Mouse (Mus musculus) hindbrain, embryonic 15.5 days (tissue): ENCODE measurements at regions not wholly inside any gene's neighbourhood (a gene's known extent, or its start where the extent isn't known, plus 50 kb on each side); places are given as distances from the start of the nearest gene placed in this dataset.

Experiments used
- ATAC-seq: fragments of 200-750 bp; cut with Nextera tagmentation; 2 replicates; pipeline ENCODE4 v1.8.0; 2017; ENCODE audit warnings: low read depth, moderate number of reproducible peaks, moderate TSS enrichment; ENCODE audit not compliant: low FRiP score
- H3K27ac ChIP-seq: fragments of 300-500 bp; sonication (generic); replicated peaks from 2 replicates; pipeline ENCODE4 v1.5.1; 2015; ENCODE audit warnings: mild to moderate bottlenecking, inconsistent platforms
- H3K27me3 ChIP-seq: fragments of 300-500 bp; sonication (generic); 2 replicates; pipeline ENCODE4 v1.6.1; 2015; ENCODE audit warnings: control low read depth, inconsistent platforms
- H3K36me3 ChIP-seq: fragments of 300-500 bp; sonication (generic); 2 replicates; pipeline ENCODE4 v1.6.1; 2015; ENCODE audit warnings: control low read depth, inconsistent platforms
- H3K4me1 ChIP-seq: fragments of 300-500 bp; sonication (generic); replicated peaks from 2 replicates; pipeline ENCODE4 v1.6.1; 2015; ENCODE audit warnings: control low read depth, inconsistent platforms
- H3K4me2 ChIP-seq: fragments of 300-500 bp; sonication (generic); 2 replicates; pipeline ENCODE4 v1.6.1; 2015; ENCODE audit warnings: moderate library complexity, mild to moderate bottlenecking, inconsistent platforms
- H3K4me3 ChIP-seq: fragments of 300-500 bp; sonication (generic); 2 replicates; pipeline ENCODE4 v1.5.1; 2015; ENCODE audit warnings: mild to moderate bottlenecking, inconsistent platforms
- H3K9ac ChIP-seq: fragments of 300-500 bp; sonication (generic); 2 replicates; pipeline ENCODE4 v1.6.1; 2015; ENCODE audit warnings: inconsistent platforms
- H3K9me3 ChIP-seq: fragments of 300-500 bp; sonication (generic); 2 replicates; pipeline ENCODE4 v1.6.1; 2016; ENCODE audit warnings: control low read depth, inconsistent platforms
- WGBS: fragments of 180-500 bp; shearing (Covaris S2); methylation state at CpG from one replicate; pipeline ENCODE4 v1.1.7; 2015; 5-methylcytosine and 5-hydroxymethylcytosine counted together

- Histone ChIP-seq H3K9ac (no peak overlapping the region), H3K4me2 (no peak overlapping the region), H3K9me3 (no peaks in the 10 kb centered on the region), H3K4me1 (no peaks in the 10 kb centered on the region), H3K36me3 (no peaks in the 10 kb centered on the region), H3K27ac (no peak overlapping the region), H3K27me3 (no peaks in the 10 kb centered on the region), H3K4me3 (no peak overlapping the region)
- 89% methylated on average over 3 of the region's 3 CpGs for WGBS
- no peak for ATAC-seq
Observed at GRCm38 (mm10) chr19:49880241-49880640, 798.2 kb downstream of the Sorcs1 start.

DNA sequence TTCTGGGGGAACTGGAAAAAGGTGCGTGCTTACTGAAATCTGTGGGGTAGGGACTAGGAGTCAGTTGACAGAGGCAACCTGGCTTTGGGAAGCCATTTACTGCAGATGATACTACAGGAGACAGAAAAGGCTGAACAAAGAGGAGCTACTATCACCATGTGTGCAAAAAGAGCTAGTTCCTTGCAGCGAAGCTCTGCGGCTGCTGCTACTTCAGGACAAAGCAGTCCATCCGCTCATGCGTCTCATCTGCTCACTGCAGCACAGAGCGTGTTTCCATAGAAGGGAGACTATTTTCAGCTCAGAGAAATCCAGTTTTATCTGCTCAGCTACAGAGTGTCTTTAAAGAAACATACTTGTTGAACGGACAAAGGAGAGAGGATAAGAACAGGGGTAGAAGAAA, 817.7 kb downstream of the Sorcs1 start:
- 59% methylated on average over 7 of the region's 7 CpGs for WGBS
- no peaks in the 10 kb centered on the region for H3K36me3 ChIP-seq
- ATAC-seq = no peak

GRCm38 (mm10) chr19:49855481-49856035, 822.9 kb downstream of the Sorcs1 start:
- Histone ChIP-seq H3K27ac (0 out of 2 replicates have a peak overlapping the region, but pooled peaks have one; percentile 26), H3K9me3 (no peaks in the 10 kb centered on the region), H3K9ac (no peak overlapping the region), H3K4me3 (no peak overlapping the region), H3K36me3 (no peaks in the 10 kb centered on the region), H3K4me1 (no peaks in the 10 kb centered on the region), H3K4me2 (no peak overlapping the region), H3K27me3 (no peaks in the 10 kb centered on the region)
- peak; percentile 73; the same call in 1 of the 2 replicates for ATAC-seq
- 51% methylated on average over 9 of the region's 9 CpGs for WGBS

More for the DNA sequence above, 817.7 kb downstream of the Sorcs1 start:
- Histone ChIP-seq H3K9ac (no peak overlapping the region), H3K4me3 (no peak overlapping the region), H3K27ac (no peak overlapping the region), H3K27me3 (no peaks in the 10 kb centered on the region), H3K9me3 (no peaks in the 10 kb centered on the region), H3K4me2 (no peak overlapping the region), H3K4me1 (no peaks in the 10 kb centered on the region)

DNA sequence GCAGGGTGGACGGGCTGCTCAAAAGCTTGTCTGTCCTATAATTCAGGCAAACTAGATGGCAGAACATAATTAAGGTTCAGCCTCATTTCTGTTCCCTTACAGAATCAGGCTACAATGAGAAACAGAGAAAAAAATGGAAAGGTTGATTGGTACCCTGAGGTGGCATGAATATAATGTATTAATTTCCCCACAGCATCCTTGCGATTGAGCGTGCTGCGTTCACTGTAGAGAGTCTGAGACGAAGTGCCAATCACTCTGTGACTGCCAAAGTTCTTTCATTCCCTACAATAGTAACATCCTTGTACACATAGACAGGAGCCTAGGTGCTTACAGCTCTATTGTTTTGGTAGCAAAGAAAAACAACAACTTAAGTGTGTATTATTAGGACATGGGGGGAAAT, 836.5 kb downstream of the Sorcs1 start:
- 43% methylated on average over 5 of the region's 5 CpGs for WGBS
- Histone ChIP-seq H3K4me2 (no peak overlapping the region), H3K27me3 (no peaks in the 10 kb centered on the region), H3K9ac (no peak overlapping the region), H3K9me3 (no peaks in the 10 kb centered on the region), H3K4me3 (no peak overlapping the region), H3K27ac (no peak overlapping the region), H3K36me3 (no peaks in the 10 kb centered on the region), H3K4me1 (no peaks in the 10 kb centered on the region; the same call in 1 of the 2 replicates)
- no peak for ATAC-seq

- Histone ChIP-seq H3K4me3 (no peak overlapping the region), H3K27ac (no peak overlapping the region), H3K36me3 (no peaks in the 10 kb centered on the region), H3K9me3 (no peaks in the 10 kb centered on the region), H3K9ac (no peak overlapping the region), H3K4me2 (no peak overlapping the region), H3K27me3 (no peaks in the 10 kb centered on the region), H3K4me1 (no peaks in the 10 kb centered on the region; the same call in 1 of the 2 replicates)
- 58% methylated on average over 2 of the region's 2 CpGs for WGBS
- ATAC-seq = no peak
Observed at GRCm38 (mm10) chr19:49839153-49839911, 839.1 kb downstream of the Sorcs1 start.

DNA sequence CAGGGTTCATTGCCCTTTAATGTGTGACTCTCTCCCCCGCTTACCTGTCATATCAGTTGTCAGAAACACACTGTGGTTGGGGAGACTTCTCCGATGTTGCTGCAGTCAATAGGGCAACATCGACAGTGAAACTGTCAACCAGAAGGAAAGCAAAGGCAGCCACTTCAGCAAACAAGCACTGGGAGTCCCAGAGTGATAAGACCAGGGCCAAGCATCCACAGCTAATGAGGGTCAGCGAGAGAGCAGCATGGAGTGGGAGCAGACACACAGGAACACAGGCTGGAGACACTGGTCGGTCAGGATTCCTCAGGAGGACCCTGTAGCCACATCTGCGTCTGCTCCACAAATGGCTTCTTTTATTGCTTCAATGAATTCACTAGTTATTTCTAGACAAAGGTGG, 847.5 kb downstream of the Sorcs1 start:
- Histone ChIP-seq H3K9me3 (no peaks in the 10 kb centered on the region), H3K27me3 (no peaks in the 10 kb centered on the region), H3K4me3 (no peak overlapping the region), H3K9ac (no peak overlapping the region), H3K4me2 (no peak overlapping the region), H3K36me3 (no peaks in the 10 kb centered on the region), H3K27ac (no peak overlapping the region), H3K4me1 (no peaks in the 10 kb centered on the region)
- no peak for ATAC-seq
- WGBS = 50% methylated on average over 6 of the region's 6 CpGs

DNA sequence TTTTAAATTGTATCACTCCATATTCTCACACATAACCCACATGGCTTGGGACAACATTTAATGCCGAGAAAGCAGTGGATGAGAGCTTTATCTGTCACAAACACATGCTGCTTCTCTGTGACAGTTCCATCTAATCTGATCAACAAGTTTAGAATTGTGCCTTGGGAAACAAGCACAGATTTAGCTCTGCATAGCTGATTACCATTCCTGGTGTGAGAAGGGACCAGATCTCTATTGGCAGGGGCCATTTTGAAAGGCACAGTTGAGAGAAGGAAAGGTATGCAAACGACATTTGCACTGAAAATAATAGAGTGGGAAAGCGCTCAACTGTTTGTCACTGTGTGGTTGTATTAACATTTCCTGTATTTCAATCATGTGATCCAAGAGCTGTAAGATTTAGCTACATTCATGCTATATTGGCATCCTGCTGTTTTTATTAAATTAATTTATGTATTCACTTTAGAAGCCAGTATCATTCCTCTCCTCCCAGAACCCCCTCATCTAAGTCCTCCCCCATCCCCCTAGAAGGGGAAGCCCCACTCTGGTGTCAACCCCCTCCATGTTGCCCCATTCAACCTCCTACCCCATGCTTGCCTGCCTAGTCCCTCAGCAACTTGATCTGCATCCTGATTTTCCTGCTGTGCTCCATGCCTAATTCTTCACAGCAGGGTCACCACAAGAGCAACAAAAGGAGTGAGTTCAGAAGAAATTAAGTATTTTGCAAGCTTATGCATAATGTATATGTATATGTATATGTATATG, 872.6 kb downstream of the Sorcs1 start:
- Histone ChIP-seq H3K9me3 (no peaks in the 10 kb centered on the region), H3K4me3 (no peak overlapping the region), H3K36me3 (no peaks in the 10 kb centered on the region), H3K27ac (no peak overlapping the region), H3K4me1 (no peaks in the 10 kb centered on the region), H3K27me3 (no peaks in the 10 kb centered on the region), H3K9ac (no peak overlapping the region), H3K4me2 (no peak overlapping the region)
- ATAC-seq = no peak
- 41% methylated on average over 3 of the region's 3 CpGs for WGBS
